Mouse (Mus musculus) ovary, postnatal 10 days (tissue): ENCODE measurements around the gene Mr1.

Source experiments
- DNase-seq: peaks from one replicate; pipeline ENCODE4 v3.0.0; 2022; ENCODE audit warnings: low spot score

Gene Mr1

DNA sequence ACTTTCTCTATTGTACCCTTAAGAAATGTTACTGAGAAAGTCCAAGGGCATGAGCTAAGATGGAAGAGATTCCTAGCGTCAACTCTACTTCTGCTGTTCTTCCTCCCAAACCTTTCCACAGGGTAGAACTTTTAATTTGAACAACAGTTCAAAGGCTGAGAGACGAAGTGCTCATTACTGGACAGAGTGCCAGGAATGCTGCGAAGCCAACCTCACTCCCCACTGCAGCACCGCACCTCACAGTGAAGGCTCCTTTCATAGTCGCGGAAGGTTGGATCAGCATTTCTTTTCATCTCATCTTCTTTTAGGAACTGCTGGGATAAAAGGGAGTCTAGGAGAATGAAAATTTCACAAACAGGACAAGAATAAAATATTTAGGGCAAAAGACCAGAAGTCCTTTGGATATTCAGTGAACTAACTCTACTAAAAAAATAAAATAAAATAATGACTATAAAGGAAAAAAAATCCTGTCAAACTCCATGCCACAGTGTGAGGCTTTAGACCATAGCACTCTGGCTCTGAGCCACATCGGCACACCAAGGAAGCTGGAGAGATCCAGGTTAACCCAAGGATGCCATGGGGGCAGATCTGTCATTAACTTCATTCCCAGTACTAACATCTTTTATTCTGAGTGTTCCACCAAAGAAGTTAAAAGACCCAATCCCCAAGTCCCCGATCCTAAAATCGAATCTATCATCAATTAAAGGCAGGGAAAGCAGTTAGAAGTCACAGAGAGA is 52.5 kb downstream of the Mr1 start:
- no peak for DNase-seq

DNA sequence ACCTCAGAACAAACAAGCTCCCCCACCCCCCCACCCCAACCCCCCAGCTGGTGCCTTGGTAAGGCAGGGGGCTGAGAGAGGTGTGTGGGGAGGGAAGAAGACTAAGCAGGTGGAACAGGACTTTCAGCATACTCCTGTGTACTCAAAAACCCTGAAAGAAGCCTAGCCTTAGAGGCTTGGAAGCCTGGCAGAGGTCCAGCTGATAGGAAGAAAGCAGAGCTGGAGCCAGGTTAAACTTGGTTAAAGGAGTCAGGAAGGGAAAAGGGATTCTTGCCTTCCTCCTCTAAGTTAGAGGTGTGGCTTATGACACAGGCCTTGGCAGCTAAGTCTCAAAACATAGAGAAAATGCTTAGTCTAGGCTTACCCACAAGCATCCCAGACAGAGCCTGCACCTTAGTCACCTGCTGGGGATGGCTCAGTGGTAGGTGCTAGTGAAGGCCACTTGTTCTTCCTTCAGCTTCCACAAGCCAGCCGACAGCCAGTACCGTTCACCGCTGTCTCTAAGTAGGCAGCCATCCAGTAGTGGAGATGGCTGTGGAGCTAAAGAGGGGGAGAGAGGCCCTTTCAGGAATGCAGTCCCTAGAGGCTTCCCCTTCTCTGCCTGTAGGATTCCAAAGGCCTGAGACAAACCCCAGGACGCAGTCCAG is 53.3 kb downstream of the Mr1 start:
- no peak for DNase-seq

DNA sequence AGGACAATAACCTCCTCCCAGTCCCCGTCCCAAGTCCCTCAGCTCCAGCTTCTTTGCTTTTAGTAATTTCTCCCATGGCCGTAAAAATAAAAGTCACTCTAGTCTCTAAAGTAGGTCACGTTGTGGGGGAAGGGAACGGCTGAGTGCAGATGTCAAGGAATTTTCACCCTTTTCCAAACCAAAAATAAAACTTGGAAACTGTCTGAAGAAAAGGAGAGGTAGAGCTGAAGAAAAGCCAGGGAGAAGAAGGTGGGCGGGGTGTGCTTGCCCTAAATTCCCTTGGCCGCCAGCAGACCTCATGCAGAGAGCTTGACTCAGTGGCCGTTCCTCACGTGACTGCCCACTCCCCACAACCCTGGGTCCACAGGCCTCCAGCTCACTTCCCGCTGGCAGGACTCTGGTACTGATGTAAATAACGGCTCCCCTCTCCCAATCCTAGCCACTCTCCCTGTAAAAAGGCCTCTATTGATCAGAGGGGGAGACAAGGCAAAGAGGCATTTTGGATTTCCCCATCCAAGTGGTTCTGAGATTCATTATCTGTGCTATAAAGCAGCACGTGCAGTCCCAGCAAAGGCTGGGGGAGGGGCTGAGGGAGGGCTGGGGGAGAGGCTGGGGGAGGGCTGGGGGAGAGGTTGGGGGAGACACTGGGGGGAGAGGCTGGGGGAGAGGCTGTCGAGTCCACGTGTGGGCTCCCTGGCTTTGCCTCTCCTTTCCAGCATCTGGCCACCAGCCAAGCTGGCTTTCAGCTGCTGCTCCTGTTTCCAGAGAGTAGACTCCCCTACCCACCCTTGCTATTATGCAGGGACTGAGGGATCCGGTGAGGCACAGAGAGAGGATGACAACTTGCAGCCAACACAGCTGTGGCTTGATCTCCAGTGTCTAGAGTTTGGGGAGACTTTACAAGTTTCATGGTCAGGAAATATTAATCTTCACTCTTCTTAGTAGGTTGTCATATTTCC is 54.5 kb downstream of the Mr1 start:
- peak; percentile 59 for DNase-seq

DNA sequence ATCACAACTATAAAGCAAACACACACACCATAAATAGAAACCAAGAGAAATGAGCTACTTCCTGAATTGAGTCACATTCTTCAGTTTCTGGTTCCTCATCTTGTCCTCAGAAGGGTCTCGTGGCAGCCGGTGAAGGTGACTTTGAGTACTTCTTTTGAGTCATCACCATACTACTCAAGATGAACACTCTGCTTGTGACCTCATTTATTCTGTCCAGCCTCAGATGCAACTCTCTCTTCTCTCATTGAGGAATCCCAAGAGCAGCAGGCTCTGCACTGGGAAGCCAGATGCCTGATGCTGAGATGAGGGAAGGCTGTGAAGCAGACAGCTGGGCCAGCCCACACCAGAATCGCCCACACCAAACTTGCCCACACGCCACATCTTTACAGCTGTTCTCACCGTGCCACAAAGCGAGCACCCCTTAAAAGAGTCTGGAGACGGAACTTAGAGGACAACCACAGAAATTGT is 55.2 kb downstream of the Mr1 start:
- DNase-seq = no peak

DNA sequence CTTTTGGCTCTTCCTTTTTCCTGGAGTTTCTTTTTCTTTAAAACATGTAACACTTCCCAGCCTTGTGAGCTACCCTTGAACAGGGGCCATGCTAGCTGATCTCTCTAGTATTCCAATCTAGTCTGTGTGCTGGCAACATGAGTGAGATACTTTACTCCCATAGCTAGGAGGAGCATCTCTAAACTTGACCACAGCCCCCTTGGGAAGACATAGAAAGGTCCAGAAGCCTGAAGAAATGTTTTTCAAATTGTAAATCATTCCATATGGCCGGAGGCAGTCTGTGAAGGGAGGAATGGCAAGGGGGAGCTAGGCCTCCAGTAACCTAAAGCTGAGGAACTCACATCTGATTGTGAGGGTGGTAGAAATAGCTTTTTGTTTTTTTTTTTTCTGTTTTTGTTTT is 55.9 kb downstream of the Mr1 start:
- DNase-seq = no peak

DNA sequence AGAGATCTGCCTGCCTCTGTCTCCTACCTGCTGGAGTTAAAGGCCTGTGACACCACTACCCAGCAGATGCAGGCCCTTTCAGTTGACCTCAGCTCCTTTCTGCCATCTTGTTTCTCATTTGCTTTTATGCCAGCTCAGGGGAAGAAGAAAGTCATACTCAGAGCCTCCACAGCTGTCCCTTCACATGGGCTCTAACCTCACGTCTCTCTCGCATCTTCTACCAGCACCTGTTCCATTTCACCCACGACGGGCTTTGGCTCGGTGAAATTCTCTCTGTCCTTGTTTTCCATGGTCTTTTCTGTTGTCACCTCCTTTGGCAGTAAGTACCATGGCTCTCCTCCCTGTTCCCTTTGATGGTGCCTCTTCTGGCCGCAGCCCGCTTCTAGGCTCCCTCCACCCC is 56.3 kb downstream of the Mr1 start:
- no peak for DNase-seq

DNA sequence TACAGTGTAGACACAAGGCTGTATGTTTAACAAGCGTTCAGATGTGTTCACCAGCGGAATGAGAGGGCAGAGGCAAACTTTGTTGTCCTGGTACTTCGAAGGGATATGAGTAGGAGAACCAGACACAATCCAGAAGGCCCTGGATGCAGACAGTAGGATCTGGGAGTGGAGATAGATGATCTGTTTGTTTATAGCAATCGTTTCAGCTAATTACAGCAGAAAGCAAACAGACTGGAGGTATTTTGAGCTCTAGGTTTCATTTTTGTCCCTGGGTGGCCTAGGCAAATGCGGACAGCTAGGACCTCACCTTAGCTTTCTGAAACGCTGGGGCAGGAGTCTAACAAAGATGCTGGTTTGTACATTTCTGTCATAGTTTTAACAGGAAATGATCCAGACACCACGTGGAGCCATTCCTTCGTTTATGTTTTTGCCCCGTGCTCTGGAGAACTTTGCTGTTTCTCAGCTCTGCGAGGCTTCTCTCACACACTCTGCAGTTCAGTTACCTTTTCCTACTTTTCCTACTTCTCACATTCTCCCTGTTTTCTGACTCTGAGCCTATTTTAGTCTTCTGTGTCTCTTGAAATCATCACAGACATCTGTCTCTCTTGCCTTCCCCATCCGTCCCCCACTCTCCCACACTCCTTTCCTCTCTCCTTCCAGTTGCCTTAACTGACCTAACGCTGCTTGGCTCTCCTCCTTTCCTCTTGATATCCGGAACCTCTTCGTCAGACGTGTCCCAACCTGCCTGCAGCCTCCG is 57.6 kb downstream of the Mr1 start:
- DNase-seq = no peak

DNA sequence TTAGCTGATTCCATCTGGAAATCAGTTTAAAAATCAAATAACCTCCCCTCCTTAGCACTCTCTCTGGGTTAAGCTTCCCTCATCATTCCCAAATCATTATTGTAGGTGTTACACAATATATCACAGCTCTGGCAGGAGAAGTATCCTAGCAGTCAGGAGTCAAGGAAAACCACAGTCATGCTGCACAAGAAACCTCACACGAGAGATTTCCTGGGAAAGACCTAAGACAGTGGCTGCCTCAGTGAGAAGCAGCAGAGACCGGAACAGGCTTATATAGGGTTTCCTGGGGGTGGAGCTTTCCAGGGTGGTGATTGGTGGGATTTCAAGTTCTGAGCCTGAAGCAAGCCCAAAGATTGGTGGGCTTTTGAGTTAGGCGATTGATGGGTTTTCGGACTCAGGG is 58.6 kb downstream of the Mr1 start:
- no peak for DNase-seq

DNA sequence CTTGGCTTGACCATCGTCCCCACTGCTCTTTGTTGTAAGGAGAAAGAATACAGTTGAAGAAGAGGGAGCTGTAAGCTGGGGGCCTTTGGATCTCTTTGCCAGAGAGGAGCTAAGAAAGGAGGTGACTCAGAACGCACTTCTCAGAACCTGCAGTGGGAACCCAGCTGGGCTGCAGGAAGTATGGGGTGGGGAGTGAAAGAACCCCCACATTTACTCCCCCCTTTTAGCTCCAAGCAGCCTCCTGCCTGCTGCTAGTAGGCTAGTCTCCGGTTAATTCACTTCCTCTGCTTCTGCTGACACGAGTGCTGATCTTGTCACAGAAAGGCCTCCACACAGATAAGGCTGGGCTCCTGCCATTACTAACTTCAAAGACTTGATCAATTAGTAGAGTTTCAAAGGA is 59.7 kb downstream of the Mr1 start:
- no peak for DNase-seq

DNA sequence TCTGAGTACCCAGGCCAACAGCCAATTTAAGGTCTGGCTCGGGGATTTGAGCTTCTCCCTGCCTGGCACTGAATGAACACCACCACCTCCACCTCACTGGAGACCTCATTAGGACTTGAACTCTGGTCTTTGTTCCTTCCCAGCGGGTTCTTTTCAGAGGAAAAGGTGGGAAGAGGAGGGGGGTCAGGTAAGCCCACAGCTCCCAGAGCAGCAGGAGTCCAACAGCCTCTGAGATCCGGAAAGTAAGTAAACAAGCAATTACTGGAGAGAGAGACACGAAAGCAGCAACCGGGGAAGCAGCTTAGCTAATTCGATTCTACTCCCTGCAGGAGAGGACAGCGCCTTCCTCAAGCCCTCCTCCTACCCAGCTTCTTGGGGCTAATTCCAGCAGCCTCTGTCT is 60.2 kb downstream of the Mr1 start:
- DNase-seq = no peak

DNA sequence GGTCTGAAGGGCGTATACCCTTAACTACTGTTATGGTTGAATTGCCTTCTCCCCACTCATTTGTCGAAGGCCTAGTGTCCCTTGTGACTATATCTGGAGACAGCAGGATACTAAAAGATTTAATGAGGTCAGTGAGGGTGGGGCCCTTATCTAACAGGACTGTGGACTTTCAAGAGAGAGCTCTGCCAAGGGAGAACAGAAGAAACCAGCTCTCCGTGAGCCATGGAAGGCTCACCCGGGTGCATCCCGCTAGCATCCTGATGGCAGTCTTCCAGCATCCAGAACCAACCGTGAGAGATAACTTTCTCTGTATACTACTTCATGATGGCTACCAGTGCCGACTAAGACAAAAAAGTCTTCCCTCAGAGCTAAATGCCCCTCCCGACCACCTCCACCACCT is 61.8 kb downstream of the Mr1 start:
- no peak for DNase-seq

DNA sequence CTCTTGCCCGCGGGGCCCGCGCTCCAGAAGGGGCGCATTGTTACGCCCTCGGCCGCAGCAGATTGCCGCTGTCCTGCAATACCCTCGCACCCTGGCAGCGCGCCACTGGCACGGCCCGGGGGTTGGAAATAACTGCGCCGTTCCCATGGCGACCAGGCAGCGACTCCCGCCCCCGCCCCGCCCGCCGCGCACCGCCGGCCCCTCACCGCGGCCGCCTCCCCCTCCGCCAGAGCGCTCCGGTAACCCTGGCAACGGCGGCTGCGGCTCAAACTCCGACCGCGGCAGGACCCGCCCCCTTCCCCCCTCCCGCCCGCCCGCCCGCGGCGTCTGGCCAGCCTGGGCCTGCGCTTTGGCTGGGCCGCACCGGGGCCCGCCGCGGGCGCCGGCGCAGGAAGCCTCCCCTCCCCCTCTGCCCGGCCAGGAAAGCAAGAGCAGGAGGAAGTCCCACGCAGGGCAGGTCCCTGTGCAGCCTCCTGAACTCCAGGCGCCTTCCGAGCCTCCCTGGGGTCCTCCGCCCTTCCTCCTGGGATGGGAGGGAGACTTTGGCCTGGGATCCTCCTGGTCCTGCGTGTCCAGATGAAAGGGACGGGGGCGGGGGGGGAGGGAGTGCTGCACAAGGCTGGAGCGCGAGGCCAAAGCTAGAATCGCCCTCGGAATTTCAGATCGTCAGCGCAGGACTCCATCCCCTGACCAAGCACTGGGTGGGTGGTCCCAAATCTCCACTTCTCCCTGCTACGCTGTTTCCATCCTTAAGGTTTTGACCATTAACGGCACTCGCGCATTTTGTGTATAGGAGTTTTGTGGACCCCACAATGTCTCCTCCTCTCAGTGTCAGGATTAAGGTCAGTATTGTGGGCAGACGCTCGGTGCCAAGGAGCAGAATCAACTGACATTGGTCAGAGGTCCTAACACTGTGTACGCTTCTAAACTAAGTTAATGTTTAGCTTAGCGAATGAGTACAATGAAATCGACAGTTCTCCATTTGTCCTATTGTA is 63.0 kb downstream of the Mr1 start:
- DNase-seq = peak; percentile 94

DNA sequence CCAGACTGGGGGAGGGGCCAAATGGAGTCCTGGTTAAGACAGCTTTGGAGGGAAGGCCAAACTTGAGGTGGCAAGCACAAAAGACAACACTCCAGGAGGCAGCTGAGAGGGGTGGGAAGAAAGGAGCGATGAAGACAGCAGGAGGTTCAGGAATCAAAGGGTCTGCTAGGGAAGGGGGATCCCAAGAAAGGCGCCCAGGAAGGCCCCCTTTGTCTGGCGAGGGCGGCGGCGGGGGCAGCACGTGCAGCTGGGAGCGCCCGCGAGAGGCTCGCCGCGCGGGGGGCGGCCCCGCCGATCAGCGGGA is 63.7 kb downstream of the Mr1 start:
- no peak for DNase-seq

DNA sequence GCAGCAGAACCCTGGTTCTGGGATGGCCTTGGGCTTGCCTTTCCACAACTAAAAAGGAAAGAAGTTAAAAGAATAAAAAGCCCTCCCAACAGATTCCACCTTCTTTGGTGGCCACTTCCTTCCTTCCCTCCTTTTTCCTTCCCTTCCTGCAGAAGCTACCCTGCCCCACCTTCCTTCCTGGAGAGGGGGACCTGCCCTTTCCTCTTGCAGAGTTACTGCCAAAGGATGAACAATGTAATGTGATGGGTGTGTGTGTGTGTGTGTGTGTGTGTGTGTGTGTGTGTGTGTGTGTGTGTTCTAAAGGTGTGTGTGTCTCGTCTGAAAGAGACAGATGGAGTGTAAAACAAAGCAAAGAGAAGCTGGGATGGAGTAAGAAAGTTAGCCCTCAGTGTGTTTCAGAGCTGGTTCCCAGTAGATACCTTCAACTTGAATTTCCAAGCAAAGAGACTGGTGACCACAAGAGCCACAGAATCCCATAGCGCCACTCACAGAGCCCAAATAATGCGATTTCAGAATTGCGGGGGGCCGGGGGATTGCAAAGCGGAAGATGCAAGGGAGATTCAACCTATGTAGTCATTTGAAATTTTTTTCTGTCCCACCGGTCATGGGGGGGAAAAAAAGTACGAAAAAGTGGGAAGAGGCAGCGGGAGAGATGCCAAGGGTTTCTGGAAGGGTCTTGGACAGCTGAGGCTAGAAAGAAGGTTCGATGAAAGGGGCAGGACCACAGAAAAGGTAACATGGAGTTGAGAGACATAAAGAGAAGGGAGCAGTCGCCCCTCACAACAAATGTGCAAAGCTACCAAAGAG is 64.3 kb downstream of the Mr1 start:
- no peak for DNase-seq

DNA sequence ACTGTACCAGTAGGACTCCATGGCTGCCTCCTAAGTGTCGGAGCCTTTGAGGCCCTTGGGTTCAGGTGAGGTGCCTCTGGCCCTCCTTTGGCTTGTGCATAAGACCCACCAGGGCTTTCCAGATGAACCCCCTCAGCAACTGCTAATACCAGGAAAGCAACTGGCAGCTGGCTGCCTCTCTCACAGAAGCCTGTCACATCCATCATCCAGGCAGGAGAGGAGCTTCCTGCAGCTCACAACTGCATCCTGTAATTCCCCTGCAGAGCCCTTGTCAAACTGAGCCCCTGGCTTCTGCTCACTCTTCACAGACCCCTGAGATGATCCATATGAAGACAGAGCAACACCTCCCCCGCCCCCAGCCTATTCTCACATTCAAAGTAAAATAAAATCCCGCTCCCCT is 68.9 kb downstream of the Mr1 start:
- no peak for DNase-seq
